Mouse (Mus musculus) cerebellum, adult 8-10 months (tissue): ENCODE measurements around the gene Osbpl9.

ENCODE experiments used
- DNase-seq: peaks from one replicate; pipeline ENCODE4 v3.0.0; 2022

Osbpl9 gene

GRCm38 (mm10) chr4:109201582-109202424 lies at the start of gene Osbpl9:
Gene Osbpl9 (minus strand): TSS chr4:109202272.
- DNase-seq, result peak; percentile 99

- no peak for DNase-seq
Measured at GRCm38 (mm10) chr4:109251605-109252004, 49.5 kb upstream of the Osbpl9 start.

GRCm38 (mm10) chr4:109245016-109245620 lies 43.0 kb upstream of the Osbpl9 start:
- DNase-seq, result no peak

- no peak for DNase-seq
Measured at GRCm38 (mm10) chr4:109244506-109244905, 42.4 kb upstream of the Osbpl9 start.

GRCm38 (mm10) chr4:109241934-109242333 lies 39.9 kb upstream of the Osbpl9 start:
- DNase-seq, result no peak

- no peak for DNase-seq
Measured at GRCm38 (mm10) chr4:109241221-109241620, 39.1 kb upstream of the Osbpl9 start.

GRCm38 (mm10) chr4:109238428-109239268 lies 36.6 kb upstream of the Osbpl9 start:
- DNase-seq, result peak; percentile 36

- no peak for DNase-seq
Measured at GRCm38 (mm10) chr4:109236186-109236879, 34.3 kb upstream of the Osbpl9 start.

- DNase-seq, result no peak
Measured at GRCm38 (mm10) chr4:109234806-109235350, 32.8 kb upstream of the Osbpl9 start.

GRCm38 (mm10) chr4:109234185-109234584 lies 32.1 kb upstream of the Osbpl9 start, which contains the start of gene Calr4:
Gene Calr4 (plus strand): TSS chr4:109234485.
- no peak for DNase-seq

GRCm38 (mm10) chr4:109229766-109230279 lies 27.8 kb upstream of the Osbpl9 start:
- no peak for DNase-seq

- no peak for DNase-seq
Measured at GRCm38 (mm10) chr4:109226071-109226470, 24.0 kb upstream of the Osbpl9 start.

- DNase-seq, result no peak
Measured at GRCm38 (mm10) chr4:109225606-109226005, 23.5 kb upstream of the Osbpl9 start.

- DNase-seq, result peak; percentile 86
Measured at GRCm38 (mm10) chr4:109224762-109225552, 22.9 kb upstream of the Osbpl9 start.

GRCm38 (mm10) chr4:109222001-109222400 lies 19.9 kb upstream of the Osbpl9 start:
- DNase-seq, result no peak

- DNase-seq, result no peak
Measured at GRCm38 (mm10) chr4:109220441-109220940, 18.4 kb upstream of the Osbpl9 start.

GRCm38 (mm10) chr4:109218008-109218407 lies 15.9 kb upstream of the Osbpl9 start:
- DNase-seq, result no peak

- no peak for DNase-seq
Measured at GRCm38 (mm10) chr4:109213986-109214385, 11.9 kb upstream of the Osbpl9 start.

GRCm38 (mm10) chr4:109210881-109211280 lies 8.8 kb upstream of the Osbpl9 start:
- DNase-seq, result no peak

- DNase-seq, result no peak
Measured at GRCm38 (mm10) chr4:109210253-109210652, 8.2 kb upstream of the Osbpl9 start.

- DNase-seq, result no peak
Measured at GRCm38 (mm10) chr4:109207524-109207923, 5.5 kb upstream of the Osbpl9 start.
